23 mouse cellular contexts compared by ENCODE assay signal in genomic region chr6:113614997-113615396, GRCm38 (mm10). TPM values are rescaled to one million over a fixed set of nuclear protein-coding genes. Genes with fewer than 3 reads are reported as not detected.
"Had no signal": no experiment of that assay in that cellular context is flagged by ENCODE, and none has a peak within 500 bp of the region (broad histone marks: within the 10 kb centered on the region; RNA-seq: fewer than 3 reads in every experiment).

No protein-coding gene starts in this region.

- H3K9ac ChIP-seq: liver, embryonic 14.5 days; liver, postnatal 0 days; lung, embryonic 14.5 days; midbrain, embryonic 12.5 days; midbrain, embryonic 15.5 days; neural tube, embryonic 12.5 days; neural tube, embryonic 15.5 days; stomach, embryonic 15.5 days had no signal

- H3K4me3 ChIP-seq: midbrain, embryonic 12.5 days; midbrain, embryonic 15.5 days; neural tube, embryonic 12.5 days; neural tube, embryonic 15.5 days; stomach, embryonic 15.5 days had no signal

- H3K27me3 ChIP-seq: midbrain, embryonic 12.5 days; midbrain, embryonic 15.5 days; neural tube, embryonic 12.5 days; neural tube, embryonic 15.5 days; stomach, embryonic 15.5 days had no signal

- ATAC-seq: inflammation-experienced regulatory T-cells, adult 6 months; intestine, embryonic 16.5 days; liver, postnatal 0 days; lung, postnatal 0 days; midbrain, embryonic 15.5 days had no signal

- H3K4me1 ChIP-seq: midbrain, embryonic 12.5 days; midbrain, embryonic 15.5 days; neural tube, embryonic 12.5 days; neural tube, embryonic 15.5 days; stomach, embryonic 15.5 days had no signal

- H3K4me2 ChIP-seq: lung, embryonic 14.5 days; midbrain, embryonic 12.5 days; midbrain, embryonic 15.5 days; neural tube, embryonic 12.5 days; neural tube, embryonic 15.5 days; stomach, embryonic 15.5 days had no signal

- DNase-seq: kidney, adult 18-20 months; kidney, adult 9 months; kidney, postnatal 14 days; kidney, postnatal 4 days; liver, postnatal 0 days; lung, embryonic 14.5 days; retina, postnatal 1 day; thymus, adult 18-20 months; thymus, postnatal 36 days had no signal

- H3K9me3 ChIP-seq: midbrain, embryonic 12.5 days; midbrain, embryonic 15.5 days; neural tube, embryonic 15.5 days; stomach, embryonic 15.5 days had no signal

- H3K27ac ChIP-seq: liver, embryonic 14.5 days; macrophage; midbrain, embryonic 12.5 days; midbrain, embryonic 15.5 days; neural tube, embryonic 12.5 days; neural tube, embryonic 15.5 days; stomach, embryonic 15.5 days had no signal

RNA-seq across cellular contexts. Expression of gene Fancd2os, which starts 14.5 kb away (rescaled TPM):
- total RNA-seq: left cerebral cortex, postnatal 10 days; liver, adult 2 months; megakaryocyte, adult 5-6 weeks had no signal
- polyA plus RNA-seq: inflammation-experienced regulatory T-cells, adult 6 months; intestine, embryonic 16.5 days; liver, adult 2 months; lung, postnatal 0 days; macrophage; midbrain, embryonic 12.5 days; neural tube, embryonic 15.5 days; urinary bladder, adult 2 months had no signal
